Mouse (Mus musculus): ENCODE measurements around the gene Tada2a.

Gene Tada2a

DNA sequence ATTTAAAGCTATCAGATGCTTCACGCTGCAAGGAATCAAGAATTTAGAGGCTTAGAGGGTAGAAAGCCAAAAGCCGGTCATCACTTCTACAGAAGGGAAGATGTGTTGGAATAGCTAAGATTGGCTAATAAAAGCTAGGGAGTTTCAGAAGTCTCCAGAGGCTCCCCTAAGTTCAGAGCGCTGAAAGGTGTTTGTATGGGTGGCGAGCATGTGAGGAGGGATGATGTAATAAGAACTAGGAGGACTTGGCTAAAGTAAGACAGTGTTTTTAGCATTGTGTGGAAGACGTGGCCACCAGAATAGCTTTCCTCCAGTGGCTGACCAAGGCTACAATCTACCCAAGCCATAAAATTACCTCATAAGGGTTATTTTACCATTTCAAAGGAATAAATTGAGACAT lies 15.8 kb downstream of the Tada2a start:
- no peak for DNase-seq

GRCm38 (mm10) chr11:84107137-84107536 lies 22.3 kb downstream of the Tada2a start:
- no peak for DNase-seq

DNA sequence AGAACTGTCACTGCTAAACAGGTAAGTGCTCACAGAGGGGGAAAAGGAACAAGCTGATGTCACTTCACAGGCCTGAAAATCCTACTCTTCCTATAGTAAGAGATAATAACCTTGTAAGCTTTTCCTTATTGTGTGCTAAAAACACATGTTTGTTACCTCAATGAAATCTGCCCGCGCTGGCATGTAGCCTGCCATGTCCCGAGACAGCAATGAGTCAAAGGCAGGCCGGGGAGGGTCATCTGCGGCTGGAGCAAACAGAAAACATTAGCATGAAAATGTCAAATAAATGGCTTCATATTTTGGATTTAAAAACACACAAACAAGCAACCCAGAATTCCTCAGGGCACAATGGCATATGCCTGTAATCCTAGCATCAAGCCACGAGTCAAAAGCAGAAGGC lies 25.4 kb downstream of the Tada2a start:
- no peak for DNase-seq

DNA sequence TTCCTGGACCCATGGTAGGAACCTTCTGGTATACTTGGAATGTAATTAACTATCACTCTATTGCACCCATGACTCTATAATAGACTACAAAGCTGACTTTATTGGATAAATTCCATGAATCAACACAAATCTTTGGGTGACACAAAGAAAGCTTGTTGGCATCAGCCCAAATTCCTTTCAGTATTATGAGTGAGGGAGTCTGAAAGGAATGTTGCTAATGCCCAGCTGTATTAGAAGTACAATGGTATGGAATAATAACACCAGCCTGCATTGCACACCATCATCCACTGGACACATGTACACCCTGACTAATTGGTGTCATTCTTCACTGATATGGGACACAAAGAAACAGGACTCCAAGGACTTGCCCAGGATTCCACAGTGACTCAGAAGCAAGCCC lies 28.2 kb downstream of the Tada2a start:
- DNase-seq, result no peak

DNA sequence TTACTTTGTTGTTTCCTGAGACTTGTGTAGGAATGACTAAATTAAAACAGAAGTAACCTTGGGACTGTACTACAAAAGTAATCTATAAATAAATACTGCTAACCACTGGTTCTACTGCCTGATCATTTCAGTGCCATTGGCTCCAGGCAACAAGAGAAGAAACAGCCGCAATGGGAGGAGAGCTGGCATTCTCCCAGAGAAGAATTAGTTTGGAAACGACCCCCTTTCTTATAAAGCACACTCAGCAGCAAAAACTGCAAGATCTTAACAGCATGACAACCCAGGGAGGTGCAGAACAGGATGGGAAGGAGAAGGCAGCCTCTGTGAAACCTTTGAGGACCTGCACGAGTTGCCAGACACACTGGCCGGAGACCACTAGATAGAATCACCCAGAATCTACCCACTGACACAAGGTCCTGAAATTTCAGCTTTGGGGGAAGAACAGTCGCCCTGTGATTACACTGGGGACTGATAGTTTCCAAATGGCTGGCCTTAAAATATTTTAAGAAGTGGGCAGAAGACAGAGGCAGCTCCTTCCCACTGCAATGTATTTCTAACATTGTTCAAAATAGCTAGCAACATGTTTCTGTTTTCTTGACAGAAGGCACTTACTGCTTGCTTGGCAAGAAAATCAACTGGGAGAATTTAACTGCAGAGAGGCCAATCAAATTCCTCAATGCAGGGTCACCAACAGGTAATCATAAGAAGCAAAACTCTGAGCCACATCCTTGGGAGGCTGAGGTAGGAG lies 32.0 kb downstream of the Tada2a start:
- DNase-seq, result no peak

- DNase-seq, result no peak
These were observed 34.3 kb downstream of the Tada2a start for GRCm38 (mm10) chr11:84095084-84095483.

DNA sequence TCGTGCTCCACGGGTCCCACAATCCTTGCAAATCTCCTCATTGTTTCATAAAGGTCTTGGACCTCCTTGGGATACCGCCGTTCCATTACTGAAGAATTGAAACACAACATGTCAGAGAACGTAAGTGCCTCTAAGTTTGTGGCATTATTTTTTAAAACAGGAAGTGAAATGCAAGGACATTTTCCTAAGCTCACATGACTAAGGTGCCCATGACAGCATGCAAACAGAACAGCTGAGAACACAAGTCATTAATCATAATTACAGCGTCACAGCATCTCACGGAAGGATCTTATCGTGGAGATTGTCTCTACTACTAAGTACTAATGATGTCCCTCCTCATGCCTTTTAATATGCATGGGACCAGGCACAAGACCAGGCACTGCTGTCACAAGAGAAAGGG lies 38.8 kb downstream of the Tada2a start:
- no peak for DNase-seq

DNA sequence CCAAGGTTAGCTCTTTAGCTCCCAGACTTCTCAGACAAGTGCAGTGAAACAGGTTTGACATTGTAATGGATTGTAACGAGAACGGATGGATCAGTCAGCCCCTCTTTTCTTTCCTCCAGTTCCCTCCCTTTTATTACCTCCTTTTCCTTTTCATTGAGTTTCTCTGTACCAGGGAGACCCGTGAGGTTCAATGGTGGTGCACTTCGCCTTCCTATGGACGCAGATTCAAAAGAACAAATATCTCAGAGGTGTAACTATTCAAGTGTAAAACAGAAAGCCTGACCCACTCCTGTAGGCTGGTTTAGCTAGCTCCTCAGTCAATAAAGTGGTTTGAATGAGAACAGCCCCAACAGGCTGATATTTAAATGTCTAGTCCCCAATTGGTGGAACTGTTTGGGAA lies 47.5 kb downstream of the Tada2a start:
- no peak for DNase-seq

GRCm38 (mm10) chr11:84080327-84080726 lies 49.1 kb downstream of the Tada2a start:
- DNase-seq, result no peak

GRCm38 (mm10) chr11:84079887-84080286 lies 49.5 kb downstream of the Tada2a start:
- no peak for DNase-seq

DNA sequence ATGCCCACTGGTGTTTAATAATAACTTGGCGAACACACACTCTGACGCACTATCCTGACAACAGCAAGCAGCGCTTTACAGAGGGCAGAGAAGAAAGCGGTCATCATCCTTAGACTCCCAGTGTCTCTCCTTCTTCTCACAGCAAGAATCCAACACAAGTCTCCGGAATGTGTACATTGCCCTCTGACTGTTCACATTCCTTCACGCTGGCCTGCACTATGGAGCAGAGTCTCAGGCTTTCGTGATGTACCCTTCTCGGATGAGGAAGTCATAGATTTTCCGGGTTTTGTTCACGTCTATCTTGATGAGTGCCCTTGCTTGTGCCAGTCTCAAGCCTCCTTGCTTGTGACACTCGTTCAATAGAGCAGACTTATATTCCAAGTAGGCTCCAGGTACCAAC lies 50.0 kb downstream of the Tada2a start:
- no peak for DNase-seq

GRCm38 (mm10) chr11:84078601-84079000 lies 50.8 kb downstream of the Tada2a start:
- no peak for DNase-seq

GRCm38 (mm10) chr11:84077008-84077407 lies 52.4 kb downstream of the Tada2a start:
- DNase-seq, result peak; percentile 54 to 69

DNA sequence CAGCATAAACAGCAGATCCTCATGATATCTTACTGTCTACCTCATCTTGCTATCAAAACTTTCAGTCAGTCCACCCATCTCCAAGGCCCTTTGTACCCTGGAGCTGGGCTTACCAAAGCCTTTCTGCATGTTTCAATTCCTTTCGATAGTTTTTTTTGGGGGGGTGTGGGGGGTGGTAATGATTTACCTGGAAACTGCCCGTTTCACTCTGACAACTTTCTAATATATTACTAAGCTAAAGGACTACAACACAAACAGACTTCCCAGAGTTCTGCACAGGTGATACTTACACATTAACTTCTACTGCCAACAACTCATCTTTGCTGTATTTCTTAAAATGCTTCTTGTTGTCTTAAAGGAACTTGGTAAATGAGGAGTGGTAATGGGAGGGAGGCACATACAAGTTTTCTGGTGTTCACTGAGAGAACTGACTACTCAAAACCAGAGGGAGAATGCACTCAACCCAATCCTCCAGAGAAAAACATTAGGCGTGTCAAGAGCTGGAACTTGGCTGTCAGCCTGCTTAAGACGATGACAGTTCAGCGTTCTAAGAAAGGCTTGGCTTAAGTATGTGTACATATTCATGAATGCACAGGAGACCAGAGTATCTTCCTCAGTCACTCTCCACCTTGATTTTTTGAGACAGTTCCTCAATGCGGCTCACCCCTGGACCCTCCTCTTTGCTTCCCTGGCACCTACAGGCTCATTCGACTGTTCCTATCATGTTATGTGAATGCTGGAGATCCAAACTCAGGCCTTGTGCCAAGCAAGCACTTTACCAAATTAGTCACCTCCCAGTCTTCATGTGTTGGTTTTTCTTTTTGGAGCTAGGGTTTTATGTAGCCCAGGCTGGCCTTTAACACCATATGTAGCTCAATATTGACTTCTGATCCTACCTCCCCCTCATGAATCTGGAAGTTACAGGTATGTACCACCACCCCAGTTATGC lies 55.3 kb downstream of the Tada2a start:
- no peak for DNase-seq

- peak in 1 of 2 experiments; percentile 14 for DNase-seq
These were observed 56.3 kb downstream of the Tada2a start for GRCm38 (mm10) chr11:84072904-84073651.

DNA sequence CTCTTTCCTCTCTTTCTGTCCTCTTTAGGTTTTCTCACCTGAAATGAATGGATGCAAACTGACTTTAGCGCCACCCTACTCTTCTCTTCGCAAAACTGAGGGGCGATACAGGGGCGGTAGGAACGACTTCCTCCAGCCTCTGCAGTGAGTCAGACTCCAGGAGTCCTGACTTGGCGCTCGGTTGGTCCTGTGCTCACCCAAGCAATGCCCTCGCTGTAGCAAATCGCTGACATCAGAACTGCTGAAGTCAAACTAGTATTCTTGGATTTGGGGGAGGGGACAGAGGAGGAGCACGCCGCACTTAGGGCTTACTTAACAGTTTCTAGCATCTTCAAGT lies 60.4 kb downstream of the Tada2a start, which contains the start of gene Dusp14:
TSS of gene Dusp14 (minus strand) at position 228 of the 337 bp plus-strand sequence.
- peak in 1 of 2 experiments; percentile 9 for DNase-seq

GRCm38 (mm10) chr11:84068191-84069033 lies 61.0 kb downstream of the Tada2a start:
- peak; percentile 82 to 85 for DNase-seq

- DNase-seq, result no peak
These were observed 61.6 kb downstream of the Tada2a start for GRCm38 (mm10) chr11:84067720-84068190.

- peak; percentile 78 to 80 for DNase-seq
These were observed 62.3 kb downstream of the Tada2a start for GRCm38 (mm10) chr11:84066927-84067645.

GRCm38 (mm10) chr11:84066071-84066481 lies 63.3 kb downstream of the Tada2a start:
- DNase-seq, result peak; percentile 60 to 67

- DNase-seq, result no peak
These were observed 65.7 kb downstream of the Tada2a start for GRCm38 (mm10) chr11:84063631-84064209.

All from cerebellum, postnatal 10 days (tissue).